Mouse (Mus musculus) frontal cortex, postnatal 36 days (tissue): ENCODE measurements at regions not wholly inside any gene's neighbourhood (a gene's known extent, or its start where the extent isn't known, plus 50 kb on each side); places are given as distances from the start of the nearest gene placed in this dataset.

Source experiments
- DNase-seq, 2 experiments: peaks; one replicate each; pipeline ENCODE4 v3.0.0; 2022; ENCODE audit warnings: low spot score in 2 of 2

GRCm38 (mm10) chr8:34549786-34550185 lies 438.2 kb upstream of the Gm10131 start:
- no peak for DNase-seq

GRCm38 (mm10) chr8:34546815-34547214 lies 435.3 kb upstream of the Gm10131 start:
- no peak for DNase-seq

- DNase-seq = no peak
These were observed 431.0 kb upstream of the Gm10131 start for GRCm38 (mm10) chr8:34542361-34543038.

GRCm38 (mm10) chr8:34539232-34539631 lies 427.7 kb upstream of the Gm10131 start:
- DNase-seq = no peak

GRCm38 (mm10) chr8:34535434-34535833 lies 423.9 kb upstream of the Gm10131 start:
- DNase-seq = no peak

GRCm38 (mm10) chr8:34533421-34533820 lies 421.9 kb upstream of the Gm10131 start:
- no peak for DNase-seq

- DNase-seq = no peak
These were observed 419.6 kb upstream of the Gm10131 start for GRCm38 (mm10) chr8:34530896-34531679.

- no peak for DNase-seq
These were observed 418.5 kb upstream of the Gm10131 start for GRCm38 (mm10) chr8:34530046-34530445.

- no peak for DNase-seq
These were observed 417.9 kb upstream of the Gm10131 start for GRCm38 (mm10) chr8:34529452-34529851.

GRCm38 (mm10) chr8:34528213-34528612 lies 416.7 kb upstream of the Gm10131 start:
- DNase-seq = no peak

GRCm38 (mm10) chr8:34525231-34525630 lies 413.7 kb upstream of the Gm10131 start:
- no peak for DNase-seq

GRCm38 (mm10) chr8:34523849-34524248 lies 412.3 kb upstream of the Gm10131 start:
- no peak for DNase-seq

- no peak for DNase-seq
These were observed 409.8 kb upstream of the Gm10131 start for GRCm38 (mm10) chr8:34521316-34521715.

- no peak for DNase-seq
These were observed 409.1 kb upstream of the Gm10131 start for GRCm38 (mm10) chr8:34520664-34521063.

GRCm38 (mm10) chr8:34513459-34514090 lies 402.0 kb upstream of the Gm10131 start:
- DNase-seq = no peak

GRCm38 (mm10) chr8:34505829-34506555 lies 394.5 kb upstream of the Gm10131 start:
- DNase-seq = no peak

- no peak for DNase-seq
These were observed 393.6 kb upstream of the Gm10131 start for GRCm38 (mm10) chr8:34505102-34505501.

GRCm38 (mm10) chr8:34502606-34503162 lies 391.1 kb upstream of the Gm10131 start:
- no peak for DNase-seq

GRCm38 (mm10) chr8:34499196-34499595 lies 387.7 kb upstream of the Gm10131 start:
- peak in 1 of 2 experiments; percentile 43 for DNase-seq

GRCm38 (mm10) chr8:34496751-34497150 lies 385.2 kb upstream of the Gm10131 start:
- DNase-seq = no peak

- DNase-seq = no peak
These were observed 384.4 kb upstream of the Gm10131 start for GRCm38 (mm10) chr8:34495974-34496373.
